Mouse (Mus musculus) CD4-positive helper T cell, adult 2 months (primary cell): ENCODE measurements around the gene Psma6.

Experiments
- DNase-seq: peaks from one replicate; pipeline ENCODE4 v3.0.0-alpha.2; 2012; ENCODE audit warnings: low read depth, missing footprints, low spot score

The Psma6 gene

DNA sequence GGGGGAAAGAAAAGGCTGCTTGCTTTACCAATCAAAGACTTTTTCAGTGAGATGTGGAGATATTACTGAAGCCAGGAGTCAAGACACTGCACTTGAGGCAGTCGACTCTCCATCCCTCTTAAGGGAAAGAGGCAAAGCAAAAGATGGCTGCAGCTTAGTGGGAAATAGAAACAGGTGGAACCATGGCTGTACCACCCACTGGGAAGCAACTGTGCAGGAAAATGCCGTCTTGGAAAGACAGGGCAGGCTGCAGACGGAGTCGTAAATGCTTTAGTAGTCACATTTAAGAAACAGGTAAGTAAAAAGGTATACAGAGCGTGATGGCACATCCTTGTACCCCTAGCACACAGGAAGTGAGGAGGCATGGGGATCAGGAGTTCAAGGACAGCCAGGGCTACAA is 79.1 kb downstream of the Psma6 start:
- DNase-seq = no peak

DNA sequence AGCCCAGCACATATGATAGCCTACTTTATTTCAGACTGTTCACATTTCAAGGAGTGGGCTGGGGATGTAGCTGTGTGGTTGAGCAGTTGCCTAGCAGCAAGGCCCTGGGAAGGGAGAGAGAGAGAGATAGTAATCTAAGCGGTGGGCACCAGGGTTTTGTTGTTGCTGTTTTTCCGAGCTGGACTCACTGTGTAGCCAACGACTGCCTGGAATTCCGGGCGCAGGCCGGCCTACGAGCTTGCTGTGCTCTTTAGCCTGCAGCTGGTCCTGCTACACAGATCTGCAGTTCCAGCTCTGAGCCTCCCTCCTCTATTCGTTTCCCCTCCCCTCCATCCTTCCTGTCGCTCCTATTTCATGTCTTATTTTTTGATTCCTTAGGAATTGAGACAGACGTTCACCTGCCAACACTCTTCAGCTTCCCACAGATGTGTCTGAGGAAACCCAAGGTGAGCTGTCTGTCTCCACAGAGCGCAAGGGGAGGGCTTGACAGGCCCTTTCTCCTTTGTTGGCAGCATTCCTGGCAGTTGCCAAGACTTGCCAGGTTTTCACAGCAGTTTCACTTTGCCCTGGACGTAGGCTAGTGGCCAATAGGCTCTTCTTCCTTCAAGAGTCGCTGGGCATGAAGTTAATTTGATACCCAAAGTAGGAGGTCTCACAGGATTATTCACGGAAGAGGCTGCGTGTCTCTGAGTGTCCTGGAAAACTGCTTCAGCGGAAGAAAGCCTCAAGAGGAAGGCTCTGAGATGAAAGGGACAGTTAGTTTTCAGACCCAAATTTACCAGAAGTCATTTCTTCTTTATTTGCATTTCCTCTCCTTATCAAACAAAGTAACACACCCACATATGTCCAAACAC is 80.2 kb downstream of the Psma6 start:
- peak; percentile 49 for DNase-seq

DNA sequence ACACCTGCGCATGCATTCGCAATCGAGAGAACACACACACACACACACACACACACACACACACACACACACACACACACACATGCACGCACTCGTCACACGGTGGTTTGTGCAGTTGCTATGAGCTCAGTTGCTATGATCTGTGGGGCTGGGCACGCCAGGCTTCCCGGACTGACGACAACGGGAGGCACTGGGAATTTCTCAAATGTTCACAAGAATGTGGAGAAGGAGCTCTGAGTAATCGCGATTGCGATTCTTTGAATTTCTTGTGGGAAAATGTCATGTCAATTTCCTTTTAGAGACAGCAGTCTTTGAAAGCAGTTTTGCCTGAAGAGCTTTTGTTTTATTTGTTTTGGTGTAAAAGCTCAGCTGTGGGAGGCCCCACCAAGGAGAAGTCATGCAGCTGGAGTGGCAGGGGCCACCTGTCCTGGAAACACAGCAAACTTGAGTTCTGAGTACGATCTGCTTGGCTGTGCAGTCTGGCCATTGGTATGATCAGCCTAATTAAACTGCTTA is 80.9 kb downstream of the Psma6 start:
- peak; percentile 86 for DNase-seq

- DNase-seq = peak; percentile 74
Measured at GRCm38 (mm10) chr12:55465401-55465983, 81.5 kb downstream of the Psma6 start.

DNA sequence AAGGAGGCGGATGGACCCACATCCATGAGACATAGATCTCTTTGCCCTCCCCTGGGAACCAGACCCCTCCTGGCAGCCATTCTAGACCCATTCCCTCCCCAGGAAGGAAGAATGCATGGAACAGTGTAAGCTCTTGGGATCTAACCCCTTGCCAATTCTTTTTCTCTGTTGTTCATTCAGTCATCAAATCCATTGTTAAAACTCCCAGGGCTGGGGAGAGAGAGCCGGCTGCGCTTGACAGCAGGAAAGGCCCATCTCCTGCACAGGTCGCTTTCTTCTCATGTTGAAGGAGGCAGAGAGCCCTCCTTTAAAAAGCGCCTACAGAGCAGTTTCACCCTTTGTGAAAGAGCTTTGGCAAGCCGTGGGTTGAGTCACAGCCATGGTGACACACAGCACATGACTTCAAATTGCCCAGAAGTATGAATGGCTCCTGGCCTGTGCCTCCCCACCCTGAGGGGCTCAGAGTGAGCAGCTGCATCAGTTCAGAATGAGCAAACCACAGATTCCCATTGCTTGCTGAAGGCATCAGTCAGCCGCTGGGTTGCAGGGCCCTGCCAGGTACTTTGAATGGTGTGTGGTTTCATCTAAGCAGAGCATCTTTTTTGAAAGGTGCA is 82.2 kb downstream of the Psma6 start:
- DNase-seq = peak; percentile 78

GRCm38 (mm10) chr12:55466816-55467215 is 82.8 kb downstream of the Psma6 start:
- DNase-seq = no peak

DNA sequence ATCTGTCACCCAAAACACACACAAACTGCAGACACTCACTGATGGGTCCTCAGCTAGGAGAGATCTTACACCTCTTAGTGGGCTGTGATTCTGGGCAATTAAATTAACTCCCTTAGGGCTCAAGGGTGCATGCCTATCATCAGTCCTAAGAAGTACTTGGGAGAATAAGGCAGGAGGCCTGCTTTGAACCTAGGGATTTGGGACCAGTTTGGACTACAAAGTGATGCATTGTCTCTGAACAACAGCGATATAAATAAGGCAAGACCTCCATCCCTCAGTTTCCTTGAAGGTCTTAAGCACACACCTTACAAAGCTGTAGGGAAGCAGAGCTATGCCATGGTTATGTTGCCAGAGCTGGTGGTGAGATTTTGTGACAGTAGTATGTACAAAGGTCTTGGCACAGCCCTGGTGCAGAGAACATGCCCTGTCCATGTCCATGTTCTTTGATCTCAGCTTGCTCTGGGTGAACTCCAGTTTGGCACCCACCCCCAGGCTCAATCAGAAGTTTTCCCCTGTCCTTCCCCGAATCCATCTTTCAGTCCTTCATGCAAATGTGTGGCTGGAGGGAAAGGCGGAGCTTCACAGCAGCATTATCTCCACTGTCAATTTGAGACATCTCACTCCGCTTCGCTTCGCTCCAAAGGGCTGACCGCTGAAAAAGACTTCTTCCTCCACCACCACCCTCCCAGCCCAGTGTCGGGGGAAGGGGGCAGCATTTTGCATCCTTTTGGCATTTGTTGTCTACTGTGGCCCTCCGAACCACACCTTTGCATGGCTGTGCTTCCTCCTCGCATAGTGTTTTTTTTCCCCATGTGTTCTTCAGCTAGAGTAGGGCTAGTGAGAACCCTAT is 83.5 kb downstream of the Psma6 start:
- no peak for DNase-seq
